Mouse (Mus musculus) heart, postnatal 0 days (tissue): ENCODE data around the gene Pnpla8. TPM values are rescaled to one million over a fixed set of nuclear protein-coding genes. Genes with fewer than 3 reads are reported as not detected.

Experiments used
- ATAC-seq: fragments of 200-750 bp; cut with Nextera tagmentation; 2 replicates; pipeline ENCODE4 v1.8.0; 2017; ENCODE audit warnings: low read depth, moderate number of reproducible peaks, moderate library complexity; ENCODE audit not compliant: insufficient read depth
- DNase-seq: peaks from one replicate; pipeline ENCODE4 v3.0.0-alpha.2; 2016; ENCODE audit warnings: low spot score
- H3K27ac ChIP-seq: fragments of 300-500 bp; sonication (generic); 2 replicates; pipeline ENCODE4 v1.5.1; 2014; ENCODE audit warnings: low read depth, mild to moderate bottlenecking
- H3K27me3 ChIP-seq: fragments of 300-500 bp; sonication (generic); 2 replicates; pipeline ENCODE4 v1.6.1; 2014; ENCODE audit warnings: low read length, mixed read lengths; ENCODE audit not compliant: control insufficient read depth, insufficient read depth
- H3K36me3 ChIP-seq: fragments of 300-500 bp; sonication (generic); replicated peaks from 2 replicates; pipeline ENCODE4 v1.6.1; 2014; ENCODE audit warnings: low read length, mixed read lengths; ENCODE audit not compliant: control insufficient read depth, insufficient read depth
- H3K4me1 ChIP-seq: fragments of 300-500 bp; sonication (generic); 2 replicates; pipeline ENCODE4 v1.6.1; 2014; ENCODE audit warnings: antibody characterized with exemption; ENCODE audit not compliant: control insufficient read depth, insufficient read depth
- H3K4me2 ChIP-seq: fragments of 300-500 bp; sonication (generic); 2 replicates; pipeline ENCODE4 v1.6.1; 2014; ENCODE audit warnings: low read depth, mild to moderate bottlenecking, low read length, moderate library complexity
- H3K4me3 ChIP-seq: fragments of 300-500 bp; sonication (generic); 2 replicates; pipeline ENCODE4 v1.5.1; 2014; ENCODE audit warnings: low read depth, low read length
- H3K9ac ChIP-seq: fragments of 300-500 bp; sonication (generic); replicated peaks from 2 replicates; pipeline ENCODE4 v1.6.1; 2014; ENCODE audit warnings: low read depth, low read length, mixed read lengths
- H3K9me3 ChIP-seq: fragments of 300-500 bp; sonication (generic); replicated peaks from 2 replicates; pipeline ENCODE4 v1.6.1; 2016; ENCODE audit warnings: low read length; ENCODE audit not compliant: control insufficient read depth
- CTCF ChIP-seq: IDR thresholded peaks from 2 replicates; pipeline ENCODE4 v1.5.1; 2016; ENCODE audit warnings: antibody characterized with exemption, control low read depth, low read depth
- EP300 ChIP-seq: IDR thresholded peaks from 2 replicates; pipeline ENCODE4 v1.6.1; 2016; ENCODE audit warnings: antibody characterized with exemption, low read depth
- WGBS: fragments of 180-500 bp; shearing (Covaris S2); extraction: QIAGEN DNeasy Blood & Tissue Kit; methylation state at CpG from one replicate; pipeline ENCODE4 v1.1.7; 2014; 5-methylcytosine and 5-hydroxymethylcytosine counted together
- polyA plus RNA-seq: library from polyadenylated mRNA; unstranded; fragments of >200 nt; fragmentation: Nextera tagmentation; extraction: Ambion mirVana; gene quantifications from 2 replicates; pipeline ENCODE4 v1.2.1, GENCODE M21; 2015
- total RNA-seq: library from RNA; depleted of rRNA; stranded (reverse); fragments of >200 nt; gene quantifications from 2 replicates; pipeline ENCODE4 v1.2.3, GENCODE M21; 2014; ENCODE audit warnings: low replicate concordance

The Pnpla8 gene
- total and polyA plus RNA-seq, 2 experiments from 2014 or later = 50.2 to 82.9 TPM

DNA sequence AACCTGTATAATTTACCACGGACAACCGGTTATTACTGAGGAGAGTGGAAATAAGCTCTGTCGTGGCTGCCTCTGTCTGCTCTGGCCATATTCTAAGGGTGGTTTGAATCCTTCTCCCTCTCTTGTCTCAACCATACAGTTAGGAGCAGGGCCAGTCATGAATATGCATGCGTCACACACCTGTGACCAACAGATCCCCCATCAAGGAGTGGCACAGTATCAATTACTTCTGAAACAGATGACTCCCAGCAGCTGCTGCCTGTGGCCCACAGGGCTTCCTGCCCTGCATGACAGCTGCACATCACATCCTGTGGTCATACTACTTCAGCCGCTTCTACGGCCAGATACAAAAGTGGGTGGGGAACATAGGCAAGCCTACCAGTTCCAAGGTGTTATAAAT is 122.9 kb downstream of the Pnpla8 start:
- DNase-seq (no peak), ATAC-seq (no peak)
- TF ChIP-seq EP300 (no peak), CTCF (no peak)
- H3K27ac ChIP-seq = no peak overlapping the region
- H3K9ac ChIP-seq = no peak overlapping the region
- no peaks in the 10 kb centered on the region for H3K9me3 ChIP-seq
- no peaks in the 10 kb centered on the region for H3K27me3 ChIP-seq
- 67% methylated on average over 6 of the region's 6 CpGs for WGBS
- no peaks in the 10 kb centered on the region for H3K36me3 ChIP-seq
- H3K4me1 ChIP-seq = no peaks in the 10 kb centered on the region
- H3K4me2 ChIP-seq = no peak overlapping the region
- H3K4me3 ChIP-seq = no peak overlapping the region

DNA sequence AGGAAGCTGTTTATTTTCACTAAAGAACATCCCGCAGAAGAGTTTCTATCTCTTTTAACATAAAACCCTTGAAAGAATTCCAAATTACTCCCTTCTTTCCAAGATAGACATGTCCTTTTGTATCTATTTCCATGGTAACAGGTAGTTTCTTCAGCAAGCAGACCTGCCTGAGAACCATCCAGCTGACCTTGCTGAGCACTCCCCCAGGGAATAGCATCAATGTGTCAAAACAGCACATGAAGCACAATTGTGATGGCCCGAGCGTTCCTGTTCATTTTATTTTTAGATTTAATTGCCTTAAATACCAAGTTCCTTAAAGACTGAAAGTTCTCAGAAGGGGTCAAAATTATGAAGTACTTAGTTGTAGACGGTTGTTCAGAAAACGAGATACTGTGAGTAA is 124.1 kb downstream of the Pnpla8 start:
- ATAC-seq (no peak), DNase-seq (no peak)
- H3K4me2 ChIP-seq = no peak overlapping the region
- 56% methylated on average over 5 of the region's 5 CpGs for WGBS
- no peaks in the 10 kb centered on the region for H3K27me3 ChIP-seq
- H3K4me3 ChIP-seq = no peak overlapping the region
- H3K27ac ChIP-seq = no peak overlapping the region
- TF ChIP-seq EP300 (no peak), CTCF (no peak)
- no peaks in the 10 kb centered on the region for H3K36me3 ChIP-seq
- H3K4me1 ChIP-seq = no peaks in the 10 kb centered on the region
- no peak overlapping the region for H3K9ac ChIP-seq
- no peaks in the 10 kb centered on the region for H3K9me3 ChIP-seq

DNA sequence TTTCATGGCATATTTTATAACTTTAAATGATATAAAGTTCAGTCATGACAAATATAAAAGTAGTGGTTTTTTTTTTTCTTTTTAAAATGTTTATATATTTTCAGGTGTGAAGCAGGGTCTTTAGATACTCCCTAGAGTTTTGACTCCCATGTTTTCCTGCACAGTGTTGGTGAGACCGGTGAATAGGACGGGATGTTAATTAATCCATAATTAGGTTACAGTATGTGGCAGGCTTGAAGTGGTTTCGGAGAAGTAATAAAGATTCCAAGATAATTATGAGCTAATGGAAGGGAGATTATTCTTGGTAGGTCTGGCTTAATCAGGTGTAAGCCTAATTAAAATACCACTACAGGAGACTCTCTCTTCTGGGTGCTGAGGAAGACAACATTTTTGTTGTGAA is 125.0 kb downstream of the Pnpla8 start:
- H3K4me1 ChIP-seq = no peaks in the 10 kb centered on the region
- no peak overlapping the region for H3K27ac ChIP-seq
- H3K4me3 ChIP-seq = no peak overlapping the region
- H3K27me3 ChIP-seq = no peaks in the 10 kb centered on the region
- no peak overlapping the region for H3K9ac ChIP-seq
- TF ChIP-seq CTCF (no peak), EP300 (no peak)
- ATAC-seq (no peak), DNase-seq (no peak)
- H3K4me2 ChIP-seq = no peak overlapping the region
- H3K36me3 ChIP-seq = no peaks in the 10 kb centered on the region
- no peaks in the 10 kb centered on the region for H3K9me3 ChIP-seq
- 85% methylated on average over 3 of the region's 3 CpGs for WGBS

DNA sequence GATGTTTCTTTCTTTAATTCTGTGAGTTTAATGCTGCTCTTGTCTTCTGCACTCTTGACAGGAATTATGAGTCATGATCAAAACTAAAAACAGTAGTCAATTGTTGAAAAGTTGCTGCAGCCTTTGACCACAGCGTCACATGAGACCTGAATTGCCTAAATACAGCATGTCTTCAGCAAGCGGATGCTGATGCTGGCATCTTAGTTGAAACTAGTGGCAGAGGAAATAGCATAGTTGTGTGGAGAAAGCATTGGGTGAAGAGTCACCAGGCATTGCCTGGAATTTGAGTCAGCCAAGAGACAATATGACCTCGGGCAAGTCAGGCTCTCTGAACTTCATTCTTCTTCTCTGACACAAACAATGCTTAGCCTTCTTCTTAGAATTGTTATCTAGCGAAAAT is 133.9 kb downstream of the Pnpla8 start:
- Histone ChIP-seq H3K27ac (no peak overlapping the region), H3K4me1 (no peaks in the 10 kb centered on the region), H3K9me3 (no peaks in the 10 kb centered on the region), H3K4me2 (no peak overlapping the region), H3K4me3 (no peak overlapping the region), H3K9ac (no peak overlapping the region), H3K27me3 (no peaks in the 10 kb centered on the region), H3K36me3 (no peaks in the 10 kb centered on the region)
- no peak for DNase-seq
- 66% methylated on average over 4 of the region's 4 CpGs for WGBS
- no peak for ATAC-seq
- TF ChIP-seq EP300 (no peak), CTCF (no peak)

DNA sequence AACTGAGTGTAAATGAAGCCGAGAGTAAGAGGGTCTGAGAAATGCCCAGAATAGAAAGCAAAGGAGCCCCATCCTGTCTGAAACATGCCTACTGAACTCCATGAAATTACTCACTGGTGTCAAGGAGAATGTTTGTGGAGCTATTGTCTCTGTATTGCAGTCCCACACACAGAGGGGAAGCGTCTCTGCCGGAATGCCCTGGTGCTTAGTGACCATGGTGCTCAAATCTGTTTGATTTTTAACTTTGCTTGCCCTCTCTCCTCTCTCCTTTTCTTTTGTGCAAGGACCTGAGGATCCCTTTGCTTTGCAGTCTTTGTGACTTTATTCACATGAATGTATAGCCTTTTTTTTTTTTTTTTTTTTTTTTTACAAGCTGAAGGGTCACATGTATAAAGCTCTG is 136.3 kb downstream of the Pnpla8 start:
- H3K9me3 ChIP-seq = no peaks in the 10 kb centered on the region
- 73% methylated on average over 3 of the region's 3 CpGs for WGBS
- DNase-seq (no peak), ATAC-seq (no peak)
- no peak overlapping the region for H3K9ac ChIP-seq
- H3K4me2 ChIP-seq = no peak overlapping the region
- TF ChIP-seq EP300 (no peak), CTCF (no peak)
- H3K4me1 ChIP-seq = no peaks in the 10 kb centered on the region
- no peaks in the 10 kb centered on the region for H3K27me3 ChIP-seq
- no peaks in the 10 kb centered on the region for H3K36me3 ChIP-seq
- no peak overlapping the region for H3K4me3 ChIP-seq
- no peak overlapping the region for H3K27ac ChIP-seq

DNA sequence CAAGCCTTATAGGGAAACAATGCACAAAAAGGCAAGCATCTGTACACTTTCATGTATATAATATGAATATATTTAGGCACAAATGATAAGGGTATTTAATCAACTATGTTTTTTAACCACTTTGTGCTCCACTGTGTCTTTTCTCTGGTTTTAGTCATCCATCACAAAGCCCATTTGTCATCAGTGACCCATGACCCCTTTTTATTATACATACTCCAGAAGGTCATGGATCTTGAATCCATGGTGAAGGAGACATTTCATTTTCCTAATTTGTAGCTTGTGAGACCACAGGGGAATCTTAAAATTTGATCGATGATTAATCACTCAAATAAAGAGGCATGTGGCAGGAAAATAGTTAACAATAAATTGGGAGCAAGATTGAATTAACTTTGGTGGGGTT is 136.7 kb downstream of the Pnpla8 start:
- DNase-seq (no peak), ATAC-seq (no peak)
- Histone ChIP-seq H3K4me2 (no peak overlapping the region), H3K27me3 (no peaks in the 10 kb centered on the region), H3K27ac (no peak overlapping the region), H3K4me3 (no peak overlapping the region), H3K9ac (no peak overlapping the region), H3K4me1 (no peaks in the 10 kb centered on the region), H3K36me3 (no peaks in the 10 kb centered on the region), H3K9me3 (no peaks in the 10 kb centered on the region)
- 85% methylated on average over 1 of the region's 1 CpGs for WGBS
- TF ChIP-seq EP300 (no peak), CTCF (no peak)
